Mouse (Mus musculus) inflammation-experienced regulatory T-cells, adult 6 months (primary cell): ENCODE data around the gene Ube4a. TPM values are rescaled to one million over a fixed set of nuclear protein-coding genes. Genes with fewer than 3 reads are reported as not detected.
A peak's percentile ranks its signal among the peaks of the same experiment; 100 is the strongest.
"Not testable (repeated sequence)": the region's sequence is repeated elsewhere in the genome, so short reads cannot be mapped to it uniquely, and the experiment has no call there.

Experiments
- ATAC-seq: one replicate; pipeline ENCODE4 v1.8.0; 2017
- polyA plus RNA-seq, 3 experiments: library from polyadenylated mRNA; unstranded; fragments of 100-300 nt; shearing (Covaris generic); gene quantifications; one replicate each; pipeline ENCODE4 v1.2.1; 2017

The Ube4a gene
- polyA plus RNA-seq, 3 experiments from 2014 or later: 25.5 to 40.2 (median 34.4) TPM

DNA sequence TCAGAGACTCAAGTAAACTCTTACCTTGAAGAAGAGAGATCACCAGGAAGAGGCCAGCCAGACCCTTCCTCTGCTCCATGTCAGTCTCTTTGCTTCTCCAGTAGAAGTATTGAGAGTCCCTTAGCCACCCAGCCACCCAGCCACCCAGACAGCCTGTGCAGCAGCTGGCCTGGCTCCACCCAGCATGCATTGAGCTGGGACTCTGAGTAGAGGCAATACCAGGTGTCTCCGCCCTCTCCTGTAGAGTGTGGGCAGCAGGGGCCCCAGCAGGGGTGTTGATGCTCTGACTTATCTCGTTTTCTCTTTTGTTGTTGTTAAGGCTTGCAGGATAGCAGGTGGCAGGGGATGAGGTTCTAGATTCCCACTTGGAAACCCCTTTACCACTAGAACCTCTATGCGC is 14.8 kb upstream of the Ube4a start, which contains the start of gene Cd3g:
Gene Cd3g, minus strand, starts transcription at position 190 of the 400 bp plus-strand sequence.
- ATAC-seq: peak; percentile 87

- ATAC-seq: no peak
Measured at GRCm38 (mm10) chr9:44979806-44980205, 14.4 kb upstream of the Ube4a start.

DNA sequence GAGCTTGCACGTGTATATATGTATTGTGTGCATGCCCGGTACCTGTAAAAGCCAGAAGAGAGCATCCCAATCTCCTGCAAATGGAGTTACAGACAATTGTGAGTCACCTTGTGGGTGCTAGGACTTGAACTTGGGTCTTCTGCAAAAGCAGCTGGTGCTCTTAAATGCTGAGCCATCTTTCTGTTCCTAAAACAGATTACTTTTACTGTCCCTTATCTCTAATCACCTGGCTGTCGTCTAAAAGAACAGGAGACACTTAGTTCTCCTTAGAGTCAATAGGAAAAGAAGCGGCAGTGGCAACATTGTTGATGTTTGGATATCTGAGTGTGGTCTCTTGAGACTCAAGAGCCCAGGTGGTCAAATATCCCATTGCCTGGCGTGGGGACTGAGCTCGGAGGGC is 12.4 kb upstream of the Ube4a start:
- ATAC-seq: no peak

DNA sequence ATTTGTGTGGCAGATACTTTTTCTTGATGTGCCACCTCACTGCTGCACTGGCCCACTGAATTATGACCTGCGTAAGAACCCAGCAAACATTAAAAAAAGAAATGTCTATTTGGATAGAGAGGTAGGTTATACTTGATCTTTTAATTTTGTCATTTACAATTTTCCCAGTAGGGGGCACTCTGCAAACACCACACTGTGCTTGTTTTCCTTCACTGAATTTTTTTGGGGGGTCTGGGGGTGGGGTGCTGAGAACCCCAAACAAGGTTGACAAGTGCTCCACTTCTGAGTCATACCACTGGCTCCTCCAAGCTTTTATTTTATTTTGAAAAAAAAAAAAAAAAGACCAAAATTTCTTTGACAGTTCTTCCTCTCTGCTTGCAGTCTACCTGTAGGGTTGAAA is 4.0 kb upstream of the Ube4a start:
- ATAC-seq: no peak

GRCm38 (mm10) chr9:44967763-44968162 is 2.4 kb upstream of the Ube4a start:
- not testable (repeated sequence) for ATAC-seq

- ATAC-seq: peak; percentile 59
Measured at GRCm38 (mm10) chr9:44966815-44967242, 1.4 kb upstream of the Ube4a start.

- ATAC-seq: no peak
Measured at GRCm38 (mm10) chr9:44965833-44966466, 550 bp upstream of the Ube4a start.

GRCm38 (mm10) chr9:44954432-44954831 is 11.0 kb downstream of the Ube4a start:
- peak; percentile 70 for ATAC-seq

DNA sequence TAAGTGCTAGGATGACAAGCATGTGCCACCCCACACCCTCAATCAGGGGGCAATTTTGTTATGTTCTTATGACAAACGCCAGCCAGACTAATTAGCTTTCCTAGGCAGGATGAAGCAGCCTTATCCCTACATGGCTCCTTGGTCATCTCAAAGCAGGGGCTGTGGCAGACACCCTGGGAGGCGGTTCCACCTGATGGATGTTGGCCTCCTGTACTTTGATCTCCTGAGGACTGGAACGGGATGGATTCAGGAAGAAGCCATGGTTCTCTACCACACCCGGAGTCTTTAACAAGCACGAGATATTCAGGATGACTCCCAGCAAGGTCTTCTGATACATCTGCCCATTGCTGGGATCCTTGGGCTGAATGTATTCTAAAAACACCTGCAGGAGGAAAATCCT is 17.6 kb downstream of the Ube4a start:
- no peak for ATAC-seq

- ATAC-seq: no peak
Measured at GRCm38 (mm10) chr9:44946185-44946695, 19.2 kb downstream of the Ube4a start.

DNA sequence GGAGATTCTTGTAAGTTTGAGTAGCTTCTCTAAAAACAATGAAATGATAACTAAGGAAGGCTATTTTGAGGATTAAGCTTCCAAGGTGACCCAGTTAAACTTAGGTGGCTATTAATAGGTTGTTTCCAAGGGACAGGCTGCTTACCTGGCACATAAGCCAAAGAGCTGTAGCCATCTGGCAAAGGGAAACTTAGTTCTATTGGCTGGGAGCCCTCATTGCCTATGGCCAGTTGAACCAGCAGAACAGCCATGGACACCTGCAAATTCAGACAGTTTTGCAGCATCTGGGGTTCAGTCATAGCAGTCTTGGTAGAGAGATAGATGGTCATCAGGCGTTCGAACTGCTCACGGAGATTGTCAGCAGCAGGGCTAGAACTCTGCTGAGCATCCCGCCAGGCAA is 23.0 kb downstream of the Ube4a start:
- no peak for ATAC-seq

GRCm38 (mm10) chr9:44941756-44942155 is 23.6 kb downstream of the Ube4a start:
- ATAC-seq: no peak

GRCm38 (mm10) chr9:44921543-44921942 is 43.9 kb downstream of the Ube4a start:
- ATAC-seq: no peak

GRCm38 (mm10) chr9:44921123-44921468 is 44.3 kb downstream of the Ube4a start:
- ATAC-seq: peak; percentile 25

DNA sequence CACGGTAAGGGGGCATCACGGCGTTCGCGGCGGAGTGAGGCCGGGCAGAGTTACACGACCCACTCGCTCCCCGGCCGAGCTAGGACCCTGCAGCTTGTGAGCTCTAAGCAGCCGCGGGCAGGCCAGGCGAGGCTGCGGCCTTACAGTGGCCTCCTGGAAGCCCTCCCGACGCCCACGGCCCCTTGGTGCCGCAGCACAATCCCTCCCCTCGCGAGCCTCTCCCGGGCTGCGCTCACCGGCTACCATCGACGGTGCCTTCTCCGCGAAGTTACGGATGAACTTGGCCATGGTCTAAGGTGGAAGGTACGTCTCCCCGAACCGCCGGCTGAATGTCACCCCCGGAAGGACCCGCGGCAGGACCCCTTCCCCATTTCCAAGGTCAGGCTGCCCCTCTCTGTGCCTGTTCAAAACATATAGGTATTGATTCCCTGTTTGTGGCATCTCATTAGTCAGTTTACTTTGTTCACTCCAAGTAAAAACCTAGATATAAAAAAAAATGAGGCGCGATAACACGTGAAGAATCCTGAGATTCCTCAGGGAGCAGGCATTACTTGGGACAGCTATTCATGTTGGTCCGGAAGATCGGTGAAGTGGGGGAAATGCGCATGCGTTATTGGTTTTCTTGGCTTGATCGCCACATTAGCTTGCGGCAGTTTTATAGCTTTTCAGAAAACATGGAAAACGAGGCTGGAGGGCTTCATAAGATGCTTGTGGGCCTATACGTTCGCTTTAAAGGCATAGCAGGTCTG is 44.9 kb downstream of the Ube4a start, which contains the start of gene Atp5l:
Gene Atp5l, minus strand, starts transcription at position 369 of the 749 bp plus-strand sequence.
- peak; percentile 78 for ATAC-seq

DNA sequence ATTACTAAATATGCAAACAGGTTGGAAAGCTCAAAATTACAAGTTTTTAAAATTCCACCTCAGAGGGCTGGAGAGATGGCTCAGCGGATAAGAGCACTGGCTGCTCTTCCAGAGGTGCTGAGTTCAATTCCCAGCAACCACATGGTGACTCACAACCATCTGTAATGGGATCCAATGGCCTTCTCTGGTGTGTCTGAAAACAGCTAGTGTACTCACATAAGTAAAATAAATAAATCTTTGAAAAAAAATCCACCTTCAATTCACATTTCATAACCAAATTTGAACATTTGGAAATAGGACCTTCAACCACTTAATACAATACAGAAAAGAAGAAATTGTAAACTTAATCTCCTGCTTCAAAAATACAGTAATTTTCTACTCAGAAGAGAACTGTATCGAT is 45.8 kb downstream of the Ube4a start:
- no peak for ATAC-seq

DNA sequence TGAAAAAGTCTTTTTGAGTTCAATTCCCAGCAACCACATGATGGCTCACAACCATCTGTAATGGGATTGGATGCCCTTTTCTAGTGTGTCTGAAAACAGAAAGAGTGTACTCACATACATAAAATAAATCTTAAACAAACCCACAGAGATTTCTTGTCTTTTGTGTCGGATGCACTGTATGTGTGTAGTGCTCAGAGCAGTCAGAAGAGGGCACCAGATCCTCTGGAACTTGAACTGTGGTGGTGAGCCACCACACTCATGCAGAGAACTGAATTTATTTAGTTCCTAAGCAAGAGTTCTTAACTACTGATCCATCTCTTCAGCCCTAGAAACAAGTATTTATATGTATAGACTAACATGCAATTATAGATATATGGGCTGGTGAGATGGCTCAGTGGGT is 49.2 kb downstream of the Ube4a start:
- ATAC-seq: peak; percentile 55

GRCm38 (mm10) chr9:44914706-44915105 is 50.7 kb downstream of the Ube4a start:
- ATAC-seq: no peak

GRCm38 (mm10) chr9:44911365-44911764 is 54.0 kb downstream of the Ube4a start:
- no peak for ATAC-seq

- ATAC-seq: no peak
Measured at GRCm38 (mm10) chr9:44905620-44906019, 59.8 kb downstream of the Ube4a start.

DNA sequence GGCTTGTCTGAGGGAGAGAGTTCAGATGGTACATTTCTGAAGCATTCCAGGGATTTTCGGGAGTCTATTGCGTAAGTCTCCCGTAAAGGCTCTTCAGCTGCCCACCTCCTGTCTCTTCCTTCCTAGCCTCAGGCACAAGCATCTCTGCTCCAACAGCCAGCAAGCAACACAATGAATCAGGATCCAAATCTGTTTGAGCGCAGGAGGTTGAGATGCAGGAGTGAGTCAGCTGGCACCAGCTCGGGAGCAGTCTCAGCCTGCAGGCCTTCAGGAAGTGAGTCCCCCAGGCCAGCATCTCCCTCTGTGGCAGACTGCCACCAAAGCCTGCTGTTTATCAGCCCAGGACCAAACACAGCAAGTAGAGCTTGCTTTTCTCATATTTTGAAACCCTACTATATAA is 60.4 kb downstream of the Ube4a start:
- ATAC-seq: no peak

DNA sequence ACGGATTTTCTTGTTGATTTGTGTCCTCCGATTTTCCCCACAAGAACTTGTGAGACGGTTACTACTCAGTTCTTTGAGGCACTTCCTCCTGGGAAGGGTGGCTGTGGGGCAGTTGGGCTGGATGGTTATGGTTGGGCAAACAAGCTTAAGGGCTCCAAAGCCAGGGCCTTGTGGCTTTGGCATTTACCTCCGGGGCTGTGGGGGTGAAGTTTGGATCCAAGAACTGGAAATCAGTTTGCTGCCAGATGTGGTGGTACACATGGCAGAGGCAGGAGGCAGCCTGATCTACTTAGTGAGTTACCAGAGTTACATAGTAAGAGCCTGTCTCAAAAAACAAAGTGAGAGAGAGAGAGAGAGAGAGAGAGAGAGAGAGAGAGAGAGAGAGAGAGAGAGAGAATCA is 61.5 kb downstream of the Ube4a start:
- no peak for ATAC-seq

- ATAC-seq: no peak
Measured at GRCm38 (mm10) chr9:44900402-44900801, 65.0 kb downstream of the Ube4a start.

- no peak for ATAC-seq
Measured at GRCm38 (mm10) chr9:44899716-44900115, 65.7 kb downstream of the Ube4a start.
